Mouse (Mus musculus) kidney, adult 2 months (tissue): ENCODE data around the gene Apom.

ENCODE experiments used
- CTCF ChIP-seq: fragments of 200-500 bp; conservative IDR thresholded peaks from 2 replicates; pipeline ENCODE4 v1.5.1; 2011; ENCODE audit warnings: low read depth, mild to moderate bottlenecking, control low read depth, low read length, moderate library complexity, mixed read lengths; ENCODE audit not compliant: insufficient read depth, insufficient read length
- POLR2A ChIP-seq: fragments of 200-500 bp; IDR thresholded peaks from one replicate; pipeline ENCODE4 v1.6.1; 2011; ENCODE audit warnings: low read depth, low read length, control low read depth

DNA sequence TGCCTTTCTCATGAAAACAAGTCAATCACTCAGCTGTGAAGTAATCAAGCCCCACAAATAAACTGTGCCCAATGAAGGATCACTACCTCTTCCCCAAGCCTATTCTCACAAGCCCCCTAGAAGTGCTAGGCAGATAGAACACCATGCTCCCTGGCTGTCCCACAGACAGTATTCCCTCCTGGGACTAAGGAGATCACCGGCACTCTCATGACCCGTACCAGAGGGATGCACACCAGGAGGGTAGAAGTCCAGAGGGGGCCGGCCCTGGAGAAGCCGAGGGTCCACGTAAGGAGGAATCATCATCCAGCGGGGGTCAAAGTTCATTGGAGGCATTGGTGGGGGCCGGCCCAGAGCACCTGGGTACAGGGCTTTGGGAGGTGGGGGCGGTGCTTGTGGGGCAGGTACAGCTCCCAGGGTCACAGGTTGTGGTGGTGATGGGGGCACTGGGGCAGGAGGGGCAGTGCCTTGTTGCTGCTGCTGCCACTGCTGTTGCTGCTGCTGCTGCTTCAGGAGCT, 25.9 kb upstream of the Apom start:
- TF ChIP-seq CTCF (no peak), POLR2A (no peak)
